Mouse (Mus musculus): Measurements from ENCODE around the gene Yif1a.

The Yif1a gene

GRCm38 (mm10) chr19:5087884-5088728 lies at the start of gene Yif1a:
Gene Yif1a (plus strand): TSS chr19:5088538.
- peak; percentile 90 to 98 for DNase-seq

GRCm38 (mm10) chr19:5038709-5039156 lies 49.6 kb upstream of the Yif1a start, which contains the start of the genes B4gat1 and AC124502.3:
Gene B4gat1 (plus strand): TSS chr19:5038826.
Gene AC124502.3 (plus strand): TSS chr19:5038891.
- DNase-seq: peak; percentile 93 to 95

- DNase-seq: peak in 1 of 2 experiments; percentile 39
Measured at GRCm38 (mm10) chr19:5039301-5040114, 48.8 kb upstream of the Yif1a start.

- peak; percentile 89 to 90 for DNase-seq
Measured at GRCm38 (mm10) chr19:5040862-5041523, 47.3 kb upstream of the Yif1a start, which contains the start of gene Brms1. Gene Brms1 (plus strand): TSS chr19:5041354.

- DNase-seq: no peak
Measured at GRCm38 (mm10) chr19:5041588-5041987, 46.8 kb upstream of the Yif1a start.

GRCm38 (mm10) chr19:5045531-5045930 lies 42.8 kb upstream of the Yif1a start:
- no peak for DNase-seq

- DNase-seq: no peak
Measured at GRCm38 (mm10) chr19:5048138-5049056, 39.9 kb upstream of the Yif1a start.

GRCm38 (mm10) chr19:5049325-5049724 lies 39.0 kb upstream of the Yif1a start:
- DNase-seq: no peak

GRCm38 (mm10) chr19:5050047-5050905 lies 38.1 kb upstream of the Yif1a start, which contains the start of gene Rin1:
Gene Rin1 (plus strand): TSS chr19:5050481.
- DNase-seq: peak; percentile 44 to 55

- peak in 1 of 2 experiments; percentile 43 for DNase-seq
Measured at GRCm38 (mm10) chr19:5051031-5051430, 37.3 kb upstream of the Yif1a start.

- peak in 1 of 2 experiments; percentile 38 for DNase-seq
Measured at GRCm38 (mm10) chr19:5051515-5051914, 36.8 kb upstream of the Yif1a start.

GRCm38 (mm10) chr19:5052166-5052822 lies 36.0 kb upstream of the Yif1a start:
- DNase-seq: peak; percentile 58 to 64

- DNase-seq: peak; percentile 71 to 79
Measured at GRCm38 (mm10) chr19:5052853-5053252, 35.5 kb upstream of the Yif1a start.

GRCm38 (mm10) chr19:5053909-5054308 lies 34.4 kb upstream of the Yif1a start:
- DNase-seq: peak; percentile 74 to 80

- peak in 1 of 2 experiments; percentile 45 for DNase-seq
Measured at GRCm38 (mm10) chr19:5056251-5056650, 32.1 kb upstream of the Yif1a start.

- no peak for DNase-seq
Measured at GRCm38 (mm10) chr19:5057876-5058775, 30.2 kb upstream of the Yif1a start.

GRCm38 (mm10) chr19:5058801-5059771 lies 29.3 kb upstream of the Yif1a start:
- DNase-seq: no peak

All from cerebellum, adult 18-20 months (tissue).